Mouse (Mus musculus): Measurements from ENCODE around the gene Ndufc1. TPM values are rescaled to one million over a fixed set of nuclear protein-coding genes. Genes with fewer than 3 reads are reported as not detected.
A peak's percentile ranks its signal among the peaks of the same experiment; 100 is the strongest.
"Not testable (repeated sequence)": the region's sequence is repeated elsewhere in the genome, so short reads cannot be mapped to it uniquely, and the experiment has no call there.

Gene Ndufc1
- total RNA-seq, 2 experiments from 2014 or later, result 1,012 to 1,143 TPM

DNA sequence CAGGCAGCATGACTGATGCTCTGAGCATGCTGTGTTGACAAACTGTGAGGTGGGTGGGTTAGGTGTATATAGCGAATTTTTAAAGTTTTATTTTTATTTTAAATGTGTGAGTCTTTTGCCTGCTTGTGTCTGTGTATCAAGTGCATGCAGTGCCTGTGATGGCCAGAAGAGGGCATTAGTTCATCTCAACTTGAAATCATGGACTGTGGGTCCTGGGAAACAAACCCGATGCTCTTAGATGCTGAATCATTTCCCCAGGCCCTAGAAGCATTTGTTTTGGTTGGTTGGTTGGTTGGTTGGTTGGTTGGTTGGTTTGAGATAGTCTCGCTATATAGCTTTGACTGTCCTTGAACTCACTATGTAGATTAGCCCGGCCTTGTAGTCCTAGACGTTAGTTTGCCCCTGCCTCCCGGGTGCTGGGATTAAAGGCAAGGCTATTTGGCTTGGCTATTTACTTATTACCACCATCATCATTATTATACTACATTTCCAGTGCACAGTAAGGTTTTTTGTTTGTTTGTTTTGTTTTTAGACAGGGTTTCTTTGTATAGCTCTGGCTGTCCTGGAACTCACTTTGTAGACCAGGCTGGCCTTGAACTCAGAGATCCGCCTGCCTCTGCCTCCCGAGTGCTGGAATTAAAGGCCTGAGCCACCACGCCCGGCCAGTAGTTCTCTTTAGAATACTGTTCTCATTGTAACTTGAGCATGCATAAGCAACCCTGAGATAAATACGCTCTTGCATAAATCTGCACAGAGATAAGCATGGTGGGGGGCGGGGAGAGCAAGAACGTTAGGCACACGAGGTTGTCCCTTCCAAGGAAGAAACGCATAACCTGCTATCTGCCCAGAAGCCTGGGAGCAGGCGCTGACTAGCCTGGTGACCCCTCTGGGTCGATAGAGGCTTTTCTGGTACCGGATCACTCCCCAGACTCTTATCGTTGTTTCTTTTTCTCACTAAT lies 33.2 kb downstream of the Ndufc1 start:
- intact Hi-C loops (cut with DNase I; ENCODE audit: low total_unique reads), result no loop called here
- DNase-seq, result peak; percentile 39

GRCm38 (mm10) chr3:51373544-51373943 lies 35.2 kb downstream of the Ndufc1 start:
- intact Hi-C loops (cut with DNase I; ENCODE audit: low total_unique reads), result no loop called here

GRCm38 (mm10) chr3:51372883-51373282 lies 35.9 kb downstream of the Ndufc1 start:
- intact Hi-C loops (cut with DNase I; ENCODE audit: low total_unique reads), result no loop called here
- no peak for DNase-seq

More at GRCm38 (mm10) chr3:51373544-51373943, 35.2 kb downstream of the Ndufc1 start:
- no peak for DNase-seq

DNA sequence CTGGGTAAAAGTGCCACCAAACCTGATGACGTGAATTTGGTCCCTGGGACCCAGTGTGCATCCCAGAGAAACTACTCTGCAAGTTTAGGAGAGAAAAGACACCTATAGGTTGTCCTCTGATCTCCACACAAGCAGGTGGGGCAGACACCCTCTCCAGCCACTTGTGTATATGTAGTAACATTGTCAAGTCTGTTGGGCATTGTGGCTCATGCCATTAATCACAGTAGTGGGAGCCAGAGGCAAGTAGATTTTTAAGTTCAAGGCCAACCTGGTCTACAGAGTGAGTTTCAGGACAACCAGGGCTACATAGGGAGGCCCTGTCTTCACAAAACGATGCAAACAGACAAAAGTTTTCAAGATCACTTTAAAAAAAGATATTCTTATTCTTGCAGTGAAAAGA lies 37.0 kb downstream of the Ndufc1 start:
- intact Hi-C loops (cut with DNase I; ENCODE audit: low total_unique reads), result no loop called here
- no peak for DNase-seq

DNA sequence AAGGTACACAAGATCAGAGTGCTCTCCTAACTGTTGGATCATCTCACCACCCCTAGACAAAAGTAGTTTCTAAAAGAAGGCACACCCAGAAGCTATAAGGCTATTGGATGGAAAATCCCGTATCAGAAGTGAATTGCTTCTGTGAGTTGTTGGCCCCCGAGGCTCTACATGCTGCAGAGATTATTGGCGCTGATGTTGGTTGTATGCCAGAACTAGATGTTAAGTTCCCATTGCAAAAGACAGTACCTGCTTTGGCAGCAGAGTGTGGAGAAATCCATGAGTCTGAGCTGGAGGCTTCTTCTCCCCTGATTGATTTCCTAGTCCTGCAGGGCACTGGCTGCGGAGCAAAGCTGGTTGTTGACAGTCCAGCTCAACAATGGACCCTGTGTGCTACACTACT lies 40.8 kb downstream of the Ndufc1 start:
- no peak for DNase-seq
- intact Hi-C loops (cut with DNase I; ENCODE audit: low total_unique reads), result no loop called here

DNA sequence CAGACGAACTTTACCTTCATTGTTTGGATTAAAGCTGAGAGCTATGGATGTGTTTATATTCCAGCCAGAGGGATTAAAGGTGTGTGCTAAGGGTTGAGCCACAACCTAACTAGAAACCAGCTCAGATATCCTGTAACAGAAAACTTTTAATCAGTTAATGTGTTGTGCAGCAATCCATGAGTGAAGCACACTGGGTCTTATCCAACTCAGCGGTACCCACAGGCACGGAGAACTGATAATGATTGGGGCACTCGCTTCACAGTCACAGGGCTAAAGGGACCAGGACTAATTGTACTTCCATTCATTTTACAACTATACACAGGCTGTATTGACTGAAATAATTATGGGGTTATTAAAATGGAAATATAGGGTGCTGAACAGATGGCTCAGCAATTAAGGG lies 41.9 kb downstream of the Ndufc1 start:
- intact Hi-C loops (cut with DNase I; ENCODE audit: low total_unique reads), result loop anchor here (1.0 kb wide), 1 partner anchor 195 kb away; no protein-coding TSS in a partner anchor

DNA sequence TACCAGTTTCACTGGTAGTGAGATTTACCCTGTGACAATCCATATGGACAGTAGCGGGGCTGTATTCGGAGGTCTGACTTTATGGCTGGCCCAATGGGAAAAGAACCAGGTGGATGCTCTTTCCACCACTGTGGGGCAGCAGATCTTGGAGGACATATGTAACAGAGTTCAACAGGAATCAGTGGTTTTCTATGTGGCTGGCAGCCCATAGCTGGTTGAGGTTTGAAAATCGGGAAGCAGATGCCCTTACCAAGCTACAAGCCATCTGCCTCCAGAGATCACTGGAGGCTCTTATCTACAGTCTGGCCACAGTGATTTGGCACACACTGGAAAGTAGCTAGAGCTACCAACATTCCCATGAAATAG lies 43.3 kb downstream of the Ndufc1 start:
- intact Hi-C loops (cut with DNase I; ENCODE audit: low total_unique reads), result no loop called here
- DNase-seq, result no peak

More for the DNA sequence above, 41.9 kb downstream of the Ndufc1 start:
- DNase-seq, result no peak

DNA sequence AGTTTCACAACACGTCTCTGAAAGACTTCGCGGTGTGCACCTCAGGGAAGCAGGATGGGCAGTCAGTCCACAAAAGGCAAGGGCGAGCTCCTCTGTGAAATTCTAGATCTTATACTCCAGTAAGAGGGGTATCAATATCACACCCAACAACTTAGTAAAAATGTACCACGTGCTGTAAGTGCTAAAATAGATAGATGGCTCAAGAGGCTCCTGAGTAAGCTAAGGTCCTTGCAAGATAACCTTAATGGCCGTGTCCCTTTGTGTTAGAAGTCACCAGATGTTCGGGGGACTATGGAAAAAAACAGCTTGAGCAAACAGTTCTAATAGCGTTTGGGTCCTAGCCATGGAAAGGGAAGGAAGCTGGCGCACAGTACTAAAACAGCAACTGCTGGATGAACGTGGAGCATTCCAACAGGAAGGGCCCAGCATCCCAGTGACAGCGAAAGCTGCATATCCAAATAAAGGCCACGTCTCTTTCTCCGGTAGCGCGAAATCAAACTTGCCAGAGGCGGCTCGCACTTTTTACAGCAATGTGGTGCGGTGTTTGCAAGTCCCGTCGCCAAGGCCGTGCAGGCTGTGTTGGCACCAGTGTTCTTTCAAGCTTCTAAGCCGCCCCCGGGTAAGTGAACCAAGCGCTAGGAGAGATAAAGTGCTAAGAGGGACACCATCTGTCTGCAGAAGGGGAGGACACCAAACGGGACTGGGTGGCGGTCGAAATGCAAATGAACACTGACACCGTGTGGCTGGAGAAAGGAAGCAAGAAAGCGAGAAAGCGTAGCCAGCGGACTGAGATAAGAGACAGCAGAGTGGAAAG lies 43.9 kb downstream of the Ndufc1 start:
- intact Hi-C loops (cut with DNase I; ENCODE audit: low total_unique reads), result no loop called here
- peak; percentile 70 for DNase-seq

- DNase-seq, result no peak
- intact Hi-C loops (cut with DNase I; ENCODE audit: low total_unique reads), result no loop called here
Measured at GRCm38 (mm10) chr3:51361066-51361465, 47.7 kb downstream of the Ndufc1 start.

- intact Hi-C loops (cut with DNase I; ENCODE audit: low total_unique reads), result no loop called here
Measured at GRCm38 (mm10) chr3:51359558-51360307, 49.1 kb downstream of the Ndufc1 start.

DNA sequence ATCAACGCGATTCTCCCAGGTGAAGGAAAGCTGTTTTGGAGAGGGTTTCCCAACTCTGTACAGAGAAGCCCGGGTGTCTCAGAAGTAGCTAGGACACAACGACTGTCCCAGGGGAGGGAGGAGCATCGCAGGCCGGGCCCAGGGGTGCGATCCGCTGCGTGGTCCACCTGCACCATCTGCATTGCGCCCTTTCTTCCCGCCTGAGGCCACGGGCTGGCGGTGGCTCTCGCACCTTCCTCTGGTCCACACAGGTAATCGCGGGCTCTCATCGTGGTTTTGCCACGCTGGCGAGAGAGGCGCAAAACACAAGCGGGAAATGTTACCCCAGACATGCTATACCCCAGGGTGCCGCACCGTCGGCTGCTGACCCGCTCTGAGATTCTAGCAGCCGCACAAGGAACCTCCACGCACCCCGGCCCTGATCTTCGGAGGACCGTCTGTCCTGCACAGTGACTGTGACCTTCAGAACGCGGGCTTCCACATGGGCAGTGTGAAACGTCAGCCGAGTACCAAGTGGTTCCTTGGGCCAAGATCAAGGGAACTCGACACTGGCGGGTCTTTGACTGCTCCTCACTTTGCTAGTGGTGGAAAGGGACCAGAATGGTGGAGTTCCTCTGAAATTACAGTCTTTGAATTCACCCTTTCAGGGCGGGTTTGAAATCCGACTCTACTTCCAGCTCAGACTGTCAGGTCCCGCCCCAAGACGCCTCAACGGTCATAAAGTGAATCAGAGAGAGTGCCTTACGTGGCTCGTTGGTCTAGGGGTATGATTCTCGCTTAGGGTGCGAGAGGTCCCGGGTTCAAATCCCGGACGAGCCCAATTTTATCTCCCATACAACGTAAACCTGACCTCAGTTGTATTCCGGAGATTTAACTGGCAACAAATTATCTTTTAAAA lies 49.9 kb downstream of the Ndufc1 start:
- intact Hi-C loops (cut with DNase I; ENCODE audit: low total_unique reads), result no loop called here
- DNase-seq, result peak; percentile 46

More at GRCm38 (mm10) chr3:51359558-51360307, 49.1 kb downstream of the Ndufc1 start:
- no peak for DNase-seq

GRCm38 (mm10) chr3:51358181-51358580 lies 50.6 kb downstream of the Ndufc1 start:
- DNase-seq, result peak; percentile 36
- intact Hi-C loops (cut with DNase I; ENCODE audit: low total_unique reads), result no loop called here

DNA sequence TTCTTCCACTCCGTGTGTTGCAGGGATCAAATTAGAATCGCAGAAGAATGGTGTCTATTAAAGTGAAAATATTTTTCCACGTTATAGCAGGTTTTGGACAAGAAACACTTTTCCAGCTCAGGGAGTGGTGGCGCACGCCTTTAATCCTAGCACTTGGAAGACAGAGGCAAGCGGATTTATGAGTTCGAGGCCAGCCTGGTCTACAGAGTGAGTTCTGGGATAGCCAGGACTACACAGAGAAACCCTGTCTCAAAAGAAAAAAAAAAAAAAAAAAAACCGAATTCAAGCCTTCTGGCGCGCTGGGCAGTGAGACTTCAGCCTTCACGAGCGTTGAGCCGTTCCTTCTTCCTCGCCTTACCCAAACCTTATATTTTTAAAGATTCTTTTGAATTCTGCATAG lies 51.2 kb downstream of the Ndufc1 start:
- DNase-seq, result no peak
- intact Hi-C loops (cut with DNase I; ENCODE audit: low total_unique reads), result no loop called here

DNA sequence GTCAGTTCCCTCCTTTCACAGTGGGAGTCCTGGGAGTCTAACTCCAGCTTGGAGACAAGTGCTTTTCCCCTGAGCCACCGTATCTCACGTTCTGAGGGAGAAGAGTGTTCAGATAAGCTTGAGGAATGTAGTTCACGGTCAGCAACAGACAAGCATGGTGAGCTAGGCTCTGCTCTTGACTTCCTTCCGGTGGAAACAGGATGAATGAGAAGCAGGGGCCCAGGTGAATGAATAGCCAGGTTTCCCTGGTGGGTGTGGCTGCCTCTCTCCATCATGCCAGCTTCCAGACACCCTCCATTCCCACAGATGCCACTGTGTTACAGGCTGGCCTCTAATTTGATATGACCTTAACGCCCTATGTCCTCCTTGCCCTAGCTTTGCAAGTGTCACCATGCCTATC lies 51.7 kb downstream of the Ndufc1 start:
- intact Hi-C loops (cut with DNase I; ENCODE audit: low total_unique reads), result no loop called here
- no peak for DNase-seq

DNA sequence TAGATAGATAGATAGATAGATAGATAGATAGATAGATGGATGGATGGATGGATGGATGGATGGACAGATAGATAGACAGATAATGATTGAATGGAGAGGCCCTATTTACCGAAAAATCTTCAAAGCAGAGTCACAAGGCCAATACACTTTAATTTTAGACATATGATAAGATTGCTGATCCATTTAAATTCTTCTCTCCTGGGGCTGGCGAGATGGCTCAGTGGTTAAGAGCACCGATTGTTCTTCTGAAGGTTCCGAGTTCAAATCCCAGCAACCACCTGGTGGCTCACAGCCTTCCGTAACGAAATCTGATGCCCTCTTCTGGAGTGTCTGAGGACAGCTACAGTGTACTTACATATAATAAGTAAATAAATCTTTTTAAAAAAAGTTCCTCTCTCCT lies 53.8 kb downstream of the Ndufc1 start:
- intact Hi-C loops (cut with DNase I; ENCODE audit: low total_unique reads), result loop anchor here (5.0 kb wide), 2 partner anchors 68 to 118 kb away; no protein-coding TSS in a partner anchor
- not testable (repeated sequence) for DNase-seq
